Mouse (Mus musculus): Measurements from ENCODE around the gene Gpc6.

- TF ChIP-seq CTCF (IDR thresholded peaks at IDR 0.05) (no peak), POLR2A (IDR thresholded peaks at IDR 0.05; ENCODE audit: insufficient read depth, low read depth, low read length) (no peak), EP300 (IDR thresholded peaks at IDR 0.05; ENCODE audit: insufficient read depth, low read depth, low read length) (no peak)
Measured at GRCm38 (mm10) chr14:117807846-117808245, 882.7 kb downstream of the Gpc6 start.
